Mouse (Mus musculus) embryo, embryonic 11.5 days (tissue): ENCODE measurements around the gene Olfr1410.
A peak's percentile ranks its signal among the peaks of the same experiment; 100 is the strongest.

Source experiments
- DNase-seq: peaks from one replicate; pipeline ENCODE4 v3.0.0-alpha.2; 2012; ENCODE audit warnings: low read depth, low spot score

Gene Olfr1410

DNA sequence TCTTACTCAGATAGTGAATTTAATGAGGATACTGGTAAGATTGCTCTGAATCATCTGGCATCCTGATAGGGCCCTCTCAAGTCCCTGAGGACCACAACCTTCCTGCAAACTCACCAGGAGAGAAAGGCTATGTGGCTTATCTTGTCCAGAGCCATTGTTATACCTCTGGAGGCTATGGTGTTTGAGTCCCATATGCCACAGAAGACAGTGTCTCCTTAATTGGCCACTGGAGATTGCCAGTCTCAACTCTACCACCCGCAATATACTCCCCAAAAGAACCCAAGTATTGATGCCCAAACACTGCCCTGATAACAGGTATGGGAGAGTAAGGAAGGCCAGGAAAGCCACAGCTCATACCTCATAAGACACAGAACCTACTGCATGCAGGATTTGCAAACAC is at the start of gene Olfr1410:
Gene Olfr1410, plus strand, starts transcription at position 301 of the 400 bp plus-strand sequence.
- DNase-seq = no peak

DNA sequence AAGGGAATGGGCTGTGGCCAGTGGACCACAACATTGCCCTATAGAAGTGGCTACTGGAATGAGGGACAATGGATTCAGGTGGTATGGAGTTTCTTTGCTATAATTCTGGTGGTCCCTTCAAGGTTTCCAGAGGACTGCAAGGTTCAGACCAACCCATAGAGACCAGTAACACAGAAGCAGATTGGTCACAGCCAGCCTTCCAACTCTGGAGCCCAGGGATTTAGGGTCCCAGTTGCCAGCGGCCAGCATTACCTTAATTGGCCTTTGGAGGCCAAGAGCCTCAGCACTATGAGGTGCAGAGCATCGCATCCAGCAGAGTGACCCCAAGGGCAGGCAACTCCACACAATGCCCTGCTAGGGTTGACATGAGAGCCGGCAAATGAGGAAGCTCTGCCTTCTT is 34.6 kb upstream of the Olfr1410 start, which contains the start of gene Olfr1413:
Gene Olfr1413, plus strand, starts transcription at position 301 of the 400 bp plus-strand sequence.
- no peak for DNase-seq

DNA sequence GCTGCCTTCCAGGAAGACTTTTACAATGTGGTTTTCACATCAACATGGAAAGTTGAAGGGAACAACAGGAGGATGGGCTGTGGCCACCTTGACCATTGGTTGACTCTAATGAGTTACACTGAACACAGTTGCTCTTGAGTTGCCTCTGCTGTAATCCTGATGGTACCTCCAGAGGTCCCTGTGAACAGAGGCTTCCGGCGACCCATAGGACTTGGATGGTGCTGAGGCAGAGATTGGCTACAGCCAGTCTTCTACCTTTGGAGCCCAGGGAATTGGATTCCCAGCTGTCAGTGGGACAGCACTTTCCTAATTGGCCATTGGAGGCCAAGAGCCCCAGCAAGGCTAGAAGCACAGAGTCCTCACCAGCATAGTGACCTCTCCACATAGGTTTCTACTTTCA is 20.1 kb upstream of the Olfr1410 start, which contains the start of gene Olfr1412:
Gene Olfr1412, plus strand, starts transcription at position 301 of the 400 bp plus-strand sequence.
- no peak for DNase-seq

DNA sequence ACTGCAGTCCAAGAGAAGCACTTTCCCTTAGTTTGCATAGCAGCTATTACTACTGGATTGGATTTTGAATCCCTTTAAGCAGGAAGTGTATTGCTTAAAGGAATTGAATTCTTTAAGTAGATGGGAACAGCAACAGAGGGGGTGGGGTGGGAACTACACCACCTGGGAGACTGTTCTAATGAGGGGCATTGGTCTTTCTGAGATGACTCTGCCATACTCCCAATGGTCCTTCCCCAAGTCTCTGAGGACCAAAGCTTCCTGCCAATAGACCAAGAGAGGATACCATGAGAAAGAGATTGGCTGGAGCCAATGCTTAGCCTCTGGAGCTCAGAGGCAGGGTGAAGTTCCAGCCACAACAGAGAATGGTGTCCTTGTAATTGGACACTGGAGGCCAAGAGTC is 11.5 kb upstream of the Olfr1410 start, which contains the start of gene Olfr1411:
Gene Olfr1411, plus strand, starts transcription at position 301 of the 400 bp plus-strand sequence.
- no peak for DNase-seq

DNA sequence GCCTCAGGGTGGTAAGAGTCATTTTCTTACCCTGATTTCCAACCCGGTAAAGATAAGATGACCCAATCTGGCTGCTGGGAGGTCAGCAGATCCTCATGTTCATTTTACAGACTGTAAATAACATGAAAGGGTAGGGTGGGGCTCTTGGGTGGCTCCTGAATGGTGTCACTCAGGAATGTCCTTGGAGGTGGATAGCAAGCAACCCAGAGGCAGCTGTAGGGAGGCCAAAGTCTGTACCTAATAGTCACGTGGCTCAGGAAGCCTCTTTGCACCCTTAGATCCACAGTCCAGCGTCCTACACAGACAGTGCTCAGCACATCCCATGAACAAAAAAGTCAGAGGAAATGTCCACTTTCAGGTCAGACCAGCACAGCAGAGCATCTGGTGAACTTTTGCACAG is 9.6 kb upstream of the Olfr1410 start:
- DNase-seq = no peak

DNA sequence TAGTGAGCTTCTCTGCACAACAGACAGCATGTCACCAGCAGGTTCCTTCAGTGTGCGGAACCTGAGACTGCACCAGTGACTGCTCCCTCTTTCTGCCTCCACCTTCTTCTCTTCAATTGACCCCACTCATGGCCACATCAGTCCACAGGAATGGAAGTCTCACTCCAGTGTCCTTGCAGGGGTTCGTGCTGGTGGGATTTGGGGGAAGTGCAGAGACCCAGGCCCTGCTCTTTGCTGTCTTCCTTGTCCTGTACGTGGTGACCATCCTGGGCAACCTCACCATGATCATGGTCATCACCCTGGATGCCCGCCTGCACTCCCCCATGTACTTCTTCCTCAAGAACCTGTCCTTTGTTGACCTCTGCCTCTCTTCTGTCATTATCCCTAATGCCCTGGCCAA is 2.1 kb downstream of the Olfr1410 start:
- DNase-seq = no peak

DNA sequence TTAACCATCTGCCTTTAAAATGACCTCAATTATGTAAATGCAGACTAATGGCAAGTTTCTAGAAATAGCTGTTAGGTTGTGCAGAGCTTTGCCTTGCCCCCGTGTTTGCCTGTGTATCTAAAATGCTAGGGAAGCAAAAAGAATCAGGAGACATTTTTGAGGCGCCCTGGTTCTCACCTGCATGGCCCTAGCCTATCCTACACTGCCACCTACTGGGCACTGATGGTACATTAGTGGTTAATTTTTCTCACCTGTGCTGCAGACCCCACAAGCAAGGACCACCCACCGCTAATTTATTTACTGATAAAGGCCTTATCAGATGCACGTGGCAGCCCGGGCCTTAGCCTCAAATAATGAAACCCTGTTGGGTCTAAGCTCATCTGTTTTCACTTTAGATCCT is 5.4 kb downstream of the Olfr1410 start:
- peak; percentile 45 for DNase-seq

DNA sequence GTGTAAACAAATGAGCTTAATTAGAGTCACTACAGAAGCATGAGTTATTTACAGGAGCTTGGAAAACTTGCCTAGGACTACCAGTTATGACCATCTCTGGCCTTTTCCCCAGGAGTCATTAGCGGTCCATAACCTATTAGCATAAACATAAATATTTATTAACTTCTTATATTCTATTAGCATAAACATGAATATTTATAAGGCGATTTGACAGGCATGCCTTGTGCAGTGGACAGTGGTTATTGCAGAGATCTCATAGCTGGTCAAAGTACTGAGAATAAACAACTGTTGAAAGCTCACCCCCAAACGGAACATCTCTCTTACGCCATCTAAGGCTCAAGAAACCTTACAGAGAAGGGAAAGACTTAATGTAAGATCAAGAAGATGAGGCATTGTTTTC is 7.6 kb downstream of the Olfr1410 start:
- no peak for DNase-seq

DNA sequence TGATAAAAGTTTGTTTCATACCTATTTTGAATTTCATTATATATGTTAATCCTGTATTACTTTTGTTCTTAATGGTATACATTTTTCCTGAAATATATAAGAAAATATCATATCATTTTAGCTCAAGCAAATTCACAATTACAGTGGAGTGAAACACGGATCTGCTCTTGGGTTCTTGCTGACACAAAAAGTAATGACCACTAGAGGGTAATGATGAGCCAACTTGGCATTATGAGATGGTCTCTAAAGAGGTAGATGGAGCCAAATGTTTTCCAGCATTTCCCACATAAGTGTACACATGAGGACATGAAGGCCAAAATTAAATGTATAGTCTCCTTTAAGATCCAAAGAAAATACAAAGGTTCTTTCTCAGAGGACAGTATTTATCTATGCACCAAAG is 8.9 kb downstream of the Olfr1410 start:
- no peak for DNase-seq

DNA sequence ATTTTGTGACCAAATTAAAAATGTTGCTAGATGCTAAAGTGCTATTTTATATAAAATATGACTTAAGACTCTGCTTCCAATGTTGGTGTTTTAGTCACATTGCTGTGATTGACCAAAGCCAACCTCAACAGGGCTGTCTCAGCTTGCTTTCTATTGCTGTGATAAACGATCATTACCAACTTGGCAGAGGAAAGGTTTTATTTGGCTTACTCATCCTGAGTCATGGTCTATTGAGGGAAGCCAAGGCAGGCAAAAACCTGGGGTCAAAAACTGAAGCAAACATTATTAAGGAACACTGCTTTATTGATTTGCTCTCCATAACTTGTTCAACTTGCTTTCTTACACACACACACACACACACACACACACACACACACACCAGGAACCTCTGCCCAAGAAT is 10.5 kb downstream of the Olfr1410 start:
- no peak for DNase-seq

DNA sequence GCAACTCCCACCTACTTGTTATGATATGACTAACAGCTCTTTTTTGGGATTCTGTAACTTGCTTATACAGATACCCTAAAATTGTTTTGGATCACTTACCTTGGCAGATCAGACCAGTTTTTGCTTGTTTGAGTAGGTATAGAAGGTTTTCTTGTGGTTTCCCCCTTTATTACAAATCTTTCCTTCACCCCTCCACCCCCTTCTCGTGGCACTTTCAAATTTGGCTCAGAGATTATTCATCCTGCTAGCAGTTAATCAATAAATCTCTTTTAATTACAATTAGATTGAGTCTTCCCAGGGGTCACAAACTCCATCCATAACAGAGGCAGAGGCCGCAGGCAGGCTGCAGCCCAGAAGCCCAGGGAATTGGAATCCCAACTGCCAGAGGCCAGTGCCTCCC is 11.9 kb downstream of the Olfr1410 start, which contains the start of gene Olfr12:
Gene Olfr12, plus strand, starts transcription at position 301 of the 400 bp plus-strand sequence.
- DNase-seq = no peak

DNA sequence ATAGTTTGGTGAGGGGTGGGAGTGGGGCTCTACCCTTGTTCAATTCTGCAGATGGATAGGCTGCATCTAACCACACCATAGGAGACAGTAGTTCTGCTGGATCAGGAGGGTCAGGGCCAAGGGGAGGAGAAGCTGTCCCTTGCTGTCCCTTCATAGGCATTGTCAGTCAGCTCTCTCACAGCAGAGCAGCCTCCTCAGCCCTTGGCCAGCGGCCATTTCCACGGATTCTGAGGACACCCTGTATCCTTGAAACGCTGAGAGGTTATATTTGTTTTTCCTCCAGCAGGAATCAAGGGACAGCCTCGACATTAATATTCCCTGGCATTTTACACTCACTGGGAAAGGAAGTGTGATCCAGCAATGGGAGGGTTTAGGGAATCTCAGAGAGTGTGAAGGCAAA is 12.8 kb downstream of the Olfr1410 start:
- DNase-seq = no peak

DNA sequence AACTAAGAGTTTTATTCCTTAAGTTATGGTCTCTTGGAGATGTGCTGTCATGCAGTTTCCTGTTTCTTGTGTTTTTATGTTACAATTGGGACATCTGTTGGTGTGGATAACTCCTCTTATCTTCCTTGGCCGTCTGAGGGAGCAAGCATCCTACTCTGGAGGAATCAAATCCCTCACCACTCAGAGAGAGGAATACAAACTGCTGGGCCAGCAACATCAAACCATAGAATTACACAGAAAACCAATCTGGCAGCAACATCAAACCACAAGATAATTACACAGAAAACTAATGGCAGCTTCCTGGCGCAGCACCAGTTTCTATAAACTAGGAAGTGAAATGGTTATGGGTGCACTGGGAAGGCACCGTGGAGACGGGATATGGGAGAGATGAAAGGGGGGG is 22.6 kb downstream of the Olfr1410 start:
- no peak for DNase-seq

DNA sequence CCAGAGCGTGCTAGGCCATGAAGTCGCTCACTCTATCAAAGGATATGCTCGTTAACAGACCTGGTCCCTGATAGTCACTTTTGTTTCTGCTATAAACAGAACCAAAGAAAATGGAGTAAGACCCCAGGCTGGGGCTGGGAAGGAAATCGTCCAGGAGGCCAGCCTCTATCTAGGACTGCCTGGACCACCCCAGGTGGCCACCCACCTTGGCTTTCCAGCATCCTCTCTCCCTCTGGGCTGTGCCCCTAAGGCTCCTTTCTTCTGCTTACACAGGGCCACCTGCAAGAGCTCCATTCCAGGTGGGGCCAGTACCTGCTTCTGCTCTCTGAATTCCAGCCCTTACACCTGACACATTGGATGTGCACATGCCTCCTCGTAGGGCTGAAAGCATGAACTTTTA is 26.6 kb downstream of the Olfr1410 start:
- DNase-seq = no peak

DNA sequence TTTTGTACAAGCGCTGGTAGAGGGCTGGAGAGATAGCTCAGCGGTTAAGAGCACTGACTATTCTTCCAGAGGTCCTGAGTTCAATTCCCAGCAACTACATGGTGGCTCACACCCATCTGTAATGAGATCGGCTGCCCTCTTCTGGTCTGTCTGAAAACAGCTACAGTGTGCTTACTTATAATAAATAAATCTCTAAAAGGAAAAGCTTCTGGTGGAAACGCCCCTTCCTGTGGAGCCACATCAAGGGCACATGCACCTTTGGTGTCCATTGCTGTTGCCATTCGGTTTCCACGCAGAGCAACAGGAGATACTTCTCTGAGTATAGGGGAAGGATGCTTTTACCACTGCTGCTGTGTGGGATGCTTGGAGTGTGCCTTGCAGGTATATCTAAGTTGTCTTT is 27.4 kb downstream of the Olfr1410 start:
- DNase-seq = no peak

DNA sequence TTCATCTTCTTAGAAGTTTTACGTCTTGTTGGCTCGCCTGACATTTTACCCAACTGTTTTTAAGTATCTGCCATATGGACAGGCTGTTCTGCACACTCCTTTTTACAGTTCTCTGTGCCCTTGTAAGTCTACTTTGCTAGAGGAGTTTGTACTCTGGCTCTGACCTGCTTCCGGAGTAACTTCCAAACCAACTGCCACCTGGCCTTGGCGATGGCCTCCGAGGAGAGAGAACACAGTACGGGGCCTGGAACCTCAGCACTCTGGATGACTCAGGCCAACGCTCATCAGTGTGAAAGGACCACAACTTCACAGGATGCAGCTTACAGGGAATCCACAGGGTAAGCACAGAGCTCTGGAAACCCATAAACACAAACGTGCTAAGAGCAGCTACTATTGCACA is 28.1 kb downstream of the Olfr1410 start:
- no peak for DNase-seq

DNA sequence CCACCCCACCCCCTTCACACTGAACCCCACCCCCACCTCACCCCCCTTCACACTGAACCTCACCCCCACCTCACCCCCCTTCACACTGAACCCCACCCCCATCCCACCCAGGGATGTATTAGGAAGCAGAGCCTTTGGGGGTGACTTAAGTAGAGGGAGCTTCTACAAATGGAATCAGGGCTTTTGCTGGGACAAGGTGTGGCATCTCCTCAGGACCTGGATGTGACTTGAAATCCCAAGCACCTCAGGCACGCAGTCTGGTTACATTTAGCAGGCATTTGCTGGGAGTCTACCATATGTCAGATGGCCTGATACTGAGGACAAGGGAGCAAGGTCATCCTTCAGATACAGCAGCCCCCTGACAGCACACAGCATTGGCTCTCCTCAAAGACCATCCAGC is 29.0 kb downstream of the Olfr1410 start:
- DNase-seq = no peak

DNA sequence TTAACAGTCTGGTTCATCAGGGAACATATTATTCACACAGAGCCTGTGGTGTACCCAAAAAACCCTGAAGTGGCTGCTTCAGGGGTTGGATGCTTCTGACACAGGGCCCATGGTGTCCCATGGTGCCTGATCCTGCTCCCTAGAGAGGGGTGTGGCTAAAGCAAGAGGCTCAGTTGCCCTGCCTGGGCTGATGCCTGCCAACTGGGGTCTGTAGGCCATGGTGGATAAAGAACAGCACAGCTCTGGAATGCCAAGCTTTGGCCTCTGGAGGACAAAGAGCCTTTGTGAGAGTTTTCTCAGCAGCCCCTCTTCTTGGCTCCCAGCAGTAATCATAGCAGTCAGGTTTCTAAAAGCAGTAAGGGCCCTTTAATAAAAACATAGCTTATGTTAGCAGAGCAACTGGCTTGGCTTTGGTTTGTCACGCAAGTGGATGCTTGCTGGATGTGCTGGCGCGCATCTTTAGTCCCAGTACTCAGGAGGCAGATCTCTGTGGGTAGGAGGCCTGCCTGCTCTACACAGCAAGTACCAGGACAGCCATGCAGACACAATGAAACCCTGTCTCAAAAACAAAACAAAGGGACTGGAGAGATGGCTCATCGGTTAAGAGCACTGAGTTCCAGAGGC is 29.5 kb downstream of the Olfr1410 start:
- DNase-seq = no peak

DNA sequence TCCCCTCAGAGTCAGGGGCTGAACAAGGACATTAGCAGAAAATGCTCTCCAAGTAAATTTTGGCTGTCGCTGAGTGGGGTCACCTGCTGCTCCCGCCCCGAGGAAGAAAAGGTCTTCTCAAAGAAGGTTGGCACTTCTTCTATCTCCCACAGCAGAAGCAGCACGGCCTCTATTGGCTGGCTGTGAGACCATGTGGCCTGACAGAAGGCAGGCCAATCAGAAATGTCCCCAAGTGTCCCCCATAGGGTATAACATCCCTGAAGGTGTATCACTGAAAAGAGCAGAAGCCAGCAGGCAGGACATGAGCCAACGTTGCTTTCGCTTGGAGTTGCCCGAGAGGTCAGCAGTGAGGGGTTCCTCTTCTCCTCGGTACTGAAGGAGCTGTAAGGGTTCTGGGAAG is 30.4 kb downstream of the Olfr1410 start:
- no peak for DNase-seq

DNA sequence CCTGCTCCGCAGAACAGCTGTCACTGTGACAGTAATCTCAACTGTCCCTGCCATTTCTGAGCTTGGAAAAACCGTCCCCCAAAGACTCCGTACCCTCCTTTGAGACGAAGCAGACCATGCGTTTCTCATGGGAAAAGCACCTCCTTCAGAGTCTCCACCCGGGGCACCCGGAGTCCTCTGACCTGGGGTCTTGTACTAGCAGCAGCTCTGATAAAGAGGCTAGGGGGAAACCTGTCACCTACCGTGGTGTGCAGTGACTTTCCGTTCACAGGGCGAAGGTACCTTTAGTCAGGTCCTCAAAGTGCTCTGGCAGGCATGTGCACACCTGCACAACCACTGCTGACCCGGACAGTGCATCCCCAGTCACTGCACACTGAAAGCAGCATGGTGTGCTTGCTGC is 31.1 kb downstream of the Olfr1410 start:
- no peak for DNase-seq

DNA sequence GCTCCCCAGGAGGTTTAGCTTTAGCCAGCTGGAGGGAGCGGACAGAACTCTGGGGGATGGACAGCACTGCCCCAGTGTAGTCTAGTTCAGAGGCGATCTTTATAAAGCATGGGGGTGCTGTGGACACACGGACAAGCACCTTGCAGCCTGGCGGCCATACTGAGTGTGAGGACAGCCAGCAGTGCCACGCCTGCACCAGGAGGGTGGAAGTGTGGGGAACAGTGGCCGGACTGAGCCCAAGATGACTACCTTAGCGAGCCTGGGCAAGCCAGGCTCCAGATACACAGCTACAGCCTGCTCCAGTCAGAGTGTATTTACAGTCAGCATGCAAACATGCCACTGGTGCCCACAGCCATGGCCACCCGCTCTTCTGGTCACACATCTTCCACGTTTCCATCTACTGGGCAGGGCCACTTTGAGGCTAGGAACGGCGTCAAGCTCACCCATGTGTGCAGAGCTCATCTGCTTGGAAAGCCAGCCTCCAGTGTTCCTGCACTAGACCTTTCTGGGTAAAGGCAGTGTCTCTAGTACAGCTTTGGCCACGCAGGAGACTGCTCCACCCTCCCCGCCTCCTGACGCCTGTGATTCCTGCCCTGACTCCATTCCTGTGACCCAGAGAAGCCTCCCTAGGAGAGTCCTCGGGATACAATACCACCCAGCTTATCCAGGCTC is 32.1 kb downstream of the Olfr1410 start:
- no peak for DNase-seq

DNA sequence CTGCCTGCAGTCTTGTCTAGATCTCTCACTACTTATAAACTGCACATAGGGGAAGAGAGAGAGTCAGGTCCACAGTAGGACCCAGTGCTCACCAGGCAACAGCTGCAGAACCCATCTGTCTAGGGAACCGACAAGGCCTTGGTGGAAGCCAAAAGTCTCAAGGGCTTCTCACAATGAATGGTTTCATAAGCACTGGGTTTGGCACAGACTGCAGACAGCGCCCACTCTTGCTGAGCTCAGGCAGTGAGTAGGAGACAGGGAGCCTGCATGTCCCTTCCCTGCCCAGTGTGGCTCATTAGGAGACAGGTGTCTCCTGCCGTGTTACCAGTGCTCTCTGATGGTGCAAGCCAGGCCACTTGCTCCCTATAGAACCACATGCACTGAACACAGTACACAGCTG is 32.6 kb downstream of the Olfr1410 start:
- no peak for DNase-seq

DNA sequence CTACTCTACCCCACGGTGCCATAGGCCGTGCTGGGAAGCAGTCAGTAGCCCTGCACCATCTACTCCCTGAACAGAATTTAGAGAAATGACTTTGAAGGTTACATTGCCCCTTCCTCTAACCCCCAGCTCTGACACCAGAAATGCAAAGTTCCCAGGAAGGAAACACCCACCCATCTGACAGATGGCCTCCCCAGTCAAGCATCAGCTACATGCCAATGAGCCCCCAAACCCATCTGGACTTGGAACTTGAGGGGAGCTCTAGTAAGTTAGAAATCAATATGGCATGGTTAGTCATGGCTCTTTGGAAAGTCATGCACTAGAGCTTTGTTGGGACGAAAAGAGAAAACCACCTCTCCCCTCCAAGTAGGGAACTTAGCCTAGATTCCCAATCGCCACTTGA is 33.2 kb downstream of the Olfr1410 start:
- no peak for DNase-seq
